ENCODE assay signal across 19 mouse cellular contexts in genomic region chr5:37256823-37257222, GRCm38 (mm10). TPM values are rescaled to one million over a fixed set of nuclear protein-coding genes. Genes with fewer than 3 reads are reported as not detected.
DNase-seq lines count a peak whose midpoint lies in the region; ATAC-seq and TF ChIP-seq lines count a peak whose summit lies in the region.
"Had no signal": no experiment of that assay in that cellular context is flagged by ENCODE, and none has a peak within 500 bp of the region (broad histone marks: within the 10 kb centered on the region; RNA-seq: fewer than 3 reads in every experiment).

No protein-coding gene starts in this region.

- H3K9me3 ChIP-seq in neural tube, embryonic 13.5 days = no peaks in the 10 kb centered on the region
- H3K9me3 ChIP-seq: forebrain, embryonic 10.5 days; heart, embryonic 12.5 days; heart, embryonic 15.5 days had no signal

- TF ChIP-seq CTCF in olfactory bulb, adult 2 months (IDR thresholded peaks at IDR 0.05; ENCODE audit: insufficient read depth, low read depth, low read length) = no peak

- H3K4me3 ChIP-seq in neural tube, embryonic 13.5 days = no peak overlapping the region
- H3K4me3 ChIP-seq in olfactory bulb, adult 2 months (ENCODE audit: insufficient read depth, low read depth, low read length) = no peak overlapping the region
- H3K4me3 ChIP-seq: forebrain, embryonic 10.5 days; gastrocnemius, adult 2 months; heart, embryonic 12.5 days; heart, embryonic 15.5 days had no signal

- peaks cover 14% of the 10 kb centered on the region for H3K36me3 ChIP-seq in neural tube, embryonic 13.5 days
- H3K36me3 ChIP-seq: heart, embryonic 12.5 days; heart, embryonic 15.5 days had no signal

- 0 out of 2 replicates have a peak overlapping the region, but pooled peaks have one; percentile 7 for H3K27ac ChIP-seq in neural tube, embryonic 13.5 days (replicated peaks)
- peak overlapping the region; percentile 80 for H3K27ac ChIP-seq in olfactory bulb, adult 2 months (ENCODE audit: insufficient read depth, low read depth, low read length)
- H3K27ac ChIP-seq: forebrain, embryonic 10.5 days; gastrocnemius, adult 2 months; heart, embryonic 15.5 days; hindbrain, postnatal 0 days had no signal

- DNase-seq in heart, postnatal 4 days = peak; percentile 17
- no peak for DNase-seq in heart, adult 11 months
- no peak for DNase-seq in neural tube, embryonic 10.5 days (ENCODE audit: extremely low spot score, low spot score)
- no peak for DNase-seq in adrenal gland, adult 8-10 months
- DNase-seq: cerebellum, adult 18-20 months; cerebellum, adult 9-10 months; cerebellum, postnatal 14 days had no signal

- no peak for TF ChIP-seq POLR2A in olfactory bulb, adult 2 months (IDR thresholded peaks at IDR 0.05; ENCODE audit: insufficient read depth, low read depth, low read length)

- H3K27me3 ChIP-seq in neural tube, embryonic 13.5 days = no peaks in the 10 kb centered on the region
- H3K27me3 ChIP-seq: heart, embryonic 12.5 days; heart, embryonic 15.5 days had no signal

- peaks cover 88% of the 10 kb centered on the region for H3K4me1 ChIP-seq in neural tube, embryonic 13.5 days (replicated peaks)
- peaks cover 37% of the 10 kb centered on the region for H3K4me1 ChIP-seq in olfactory bulb, adult 2 months (ENCODE audit: control insufficient read depth, insufficient read depth, low read length)
- H3K4me1 ChIP-seq: forebrain, embryonic 10.5 days; heart, embryonic 15.5 days had no signal

- no peak overlapping the region for H3K4me2 ChIP-seq in neural tube, embryonic 13.5 days
- H3K4me2 ChIP-seq: heart, embryonic 12.5 days; heart, embryonic 15.5 days; hindbrain, embryonic 14.5 days had no signal

- ATAC-seq in neural tube, embryonic 13.5 days (ENCODE audit: low read depth) = no peak
- ATAC-seq: activated CD4-positive, CD25-positive, alpha-beta regulatory T cell, adult 4 months; CD4-positive, CD25-positive, alpha-beta regulatory T cell, adult 4 months; forebrain, embryonic 16.5 days; hindbrain, postnatal 0 days; inflammation-experienced regulatory T-cells, adult 6 months had no signal

- no peak overlapping the region for H3K9ac ChIP-seq in neural tube, embryonic 13.5 days
- H3K9ac ChIP-seq: heart, embryonic 12.5 days; heart, embryonic 15.5 days; hindbrain, embryonic 14.5 days had no signal

- WGBS in neural tube, embryonic 13.5 days = 61% methylated on average over 7 of the region's 7 CpGs
- 46% methylated on average over 7 of the region's 7 CpGs for WGBS in olfactory bulb, adult 2 months

RNA-seq across cellular contexts. Expression of gene Crmp1, which starts 15.1 kb away (rescaled TPM):
- 10 to 100 TPM; 10.1 to 11.2 TPM for total RNA-seq in heart, postnatal 4 days (2021)
- polyA plus RNA-seq in neural tube, embryonic 13.5 days (2015; fragmentation: Nextera tagmentation; extraction: Ambion mirVana) = 739 and 776 TPM in 2 replicates
- polyA plus RNA-seq in olfactory bulb, adult 2 months (2012; ENCODE audit: insufficient read depth, insufficient read length, low replicate concordance, missing spikeins) = 2,655 TPM in 1 of 2 replicates, not detected in the other
- total RNA-seq in adrenal gland, adult 8-10 months (2022) = 10 to 100 TPM; 10.4 to 17.7 (median 13.3) TPM
